Mouse (Mus musculus): ENCODE results near the gene Plekhg3.
A peak's percentile ranks its signal among the peaks of the same experiment; 100 is the strongest.

Gene Plekhg3

DNA sequence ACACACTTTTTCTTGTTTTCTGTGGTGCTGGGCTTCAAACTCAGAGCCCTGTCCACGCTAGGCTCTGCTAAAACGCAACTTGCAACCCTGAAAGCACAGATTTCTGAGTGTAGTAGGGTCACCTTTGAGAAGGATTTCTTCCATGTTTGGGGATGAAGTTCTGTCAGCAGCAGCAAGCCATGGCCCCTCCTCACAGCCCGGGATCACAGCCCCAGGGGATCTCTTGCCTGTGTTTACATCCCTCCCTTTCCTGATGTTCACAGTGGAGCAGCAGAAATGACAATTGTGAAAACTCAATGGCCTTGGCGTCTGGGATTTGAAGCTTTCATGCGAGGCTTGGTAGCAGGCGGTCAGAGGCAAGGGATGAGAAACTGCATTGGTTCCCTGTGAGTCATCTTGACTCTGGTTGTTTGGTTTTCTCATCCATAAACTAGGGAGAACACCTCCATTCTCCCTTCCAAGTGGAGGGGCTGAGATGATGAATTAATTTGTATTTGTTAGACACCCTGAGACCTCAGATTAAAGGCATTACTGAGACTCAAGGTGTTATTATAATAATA is at the start of gene Plekhg3:
Plekhg3 (plus strand) TSS at position 312 of the 560 bp plus-strand sequence.
- no peak for ATAC-seq (ENCODE audit: insufficient number of reproducible peaks, low FRiP score, low TSS enrichment)

GRCm38 (mm10) chr12:76482446-76482845 is 48.2 kb upstream of the Plekhg3 start:
- ATAC-seq (ENCODE audit: insufficient number of reproducible peaks, low FRiP score, low TSS enrichment): no peak

DNA sequence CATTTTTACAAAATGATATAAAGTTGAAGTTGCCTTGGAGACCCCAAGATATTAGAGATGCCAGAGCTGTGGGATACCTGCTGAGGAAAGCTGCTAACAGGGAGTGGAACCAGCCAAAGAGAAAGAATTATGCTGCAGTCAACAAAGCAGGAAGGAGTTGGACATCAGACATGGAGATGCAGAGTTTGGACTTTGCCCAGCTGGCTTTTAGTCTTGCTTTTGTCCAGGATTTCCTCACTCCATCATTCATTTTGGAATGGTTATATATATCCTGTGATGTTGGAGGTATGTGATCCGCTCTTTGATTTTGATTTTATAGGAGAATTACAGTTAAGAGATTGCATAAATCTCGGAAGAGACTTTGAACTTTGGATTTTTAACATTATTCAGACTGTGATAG is 47.7 kb upstream of the Plekhg3 start:
- no peak for ATAC-seq (ENCODE audit: insufficient number of reproducible peaks, low FRiP score, low TSS enrichment)

- no peak for ATAC-seq (ENCODE audit: insufficient number of reproducible peaks, low FRiP score, low TSS enrichment)
These were observed 45.8 kb upstream of the Plekhg3 start for GRCm38 (mm10) chr12:76484881-76485280.

DNA sequence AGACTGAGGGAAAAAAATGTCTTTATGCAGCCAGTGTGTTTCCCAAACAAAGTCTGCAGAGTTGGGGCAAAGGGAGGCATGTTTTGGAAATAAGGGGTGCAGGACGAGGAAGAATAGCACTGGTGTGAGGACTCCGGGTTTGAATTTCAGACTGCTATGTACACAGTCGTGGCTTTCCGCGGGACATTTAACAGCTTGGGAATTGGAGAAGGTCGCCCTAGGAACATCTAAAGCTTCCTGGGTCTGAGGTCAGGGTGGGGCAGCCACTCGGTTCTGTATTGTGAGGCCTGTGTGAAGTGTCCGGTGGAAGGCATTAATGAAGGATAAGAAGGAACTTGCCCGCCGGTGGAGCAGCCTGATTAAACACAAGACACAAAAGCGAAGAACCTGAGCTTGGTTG is 45.3 kb upstream of the Plekhg3 start:
- ATAC-seq (ENCODE audit: insufficient number of reproducible peaks, low FRiP score, low TSS enrichment): no peak

DNA sequence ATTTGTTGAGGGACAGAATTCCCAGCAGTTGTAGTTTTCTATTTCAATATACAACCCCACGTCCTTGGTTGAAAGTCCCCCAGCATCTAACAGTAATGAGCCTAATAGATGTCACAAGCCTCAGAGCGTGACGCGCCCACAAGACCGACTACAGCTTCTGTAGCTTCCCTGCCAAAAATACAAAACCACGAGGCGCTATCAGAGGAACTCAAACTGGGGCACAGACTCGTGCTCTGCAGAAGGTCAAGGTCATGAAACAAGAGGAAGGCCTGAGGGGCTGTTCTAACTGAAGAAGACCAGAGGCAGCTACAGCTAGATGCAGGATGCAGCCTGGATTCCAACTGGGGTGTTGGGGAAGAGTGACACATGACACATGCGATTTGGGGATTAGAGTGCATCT is 43.7 kb upstream of the Plekhg3 start:
- ATAC-seq (ENCODE audit: insufficient number of reproducible peaks, low FRiP score, low TSS enrichment): no peak

DNA sequence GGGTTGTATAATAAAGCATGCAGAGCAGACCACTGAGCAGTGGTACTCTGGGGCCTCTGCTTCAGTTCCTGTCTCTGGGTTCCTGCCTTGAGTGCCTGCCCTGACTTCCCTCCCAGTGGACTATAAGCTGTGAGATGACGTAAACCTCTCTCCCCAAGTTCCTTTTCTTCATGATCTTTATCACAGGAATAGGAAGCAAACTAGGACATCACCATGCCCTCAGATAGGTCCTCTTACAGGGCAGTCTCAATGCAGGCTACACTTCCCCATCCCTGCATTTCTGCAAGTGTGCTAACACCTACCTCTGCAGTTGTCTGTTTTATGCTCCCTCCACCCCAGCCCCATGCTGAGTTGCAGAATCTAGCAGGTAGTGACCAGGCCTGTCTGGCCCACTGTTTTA is 39.9 kb upstream of the Plekhg3 start:
- ATAC-seq (ENCODE audit: insufficient number of reproducible peaks, low FRiP score, low TSS enrichment): no peak

- no peak for ATAC-seq (ENCODE audit: insufficient number of reproducible peaks, low FRiP score, low TSS enrichment)
These were observed 37.2 kb upstream of the Plekhg3 start for GRCm38 (mm10) chr12:76493462-76493861.

- ATAC-seq (ENCODE audit: insufficient number of reproducible peaks, low FRiP score, low TSS enrichment): no peak
These were observed 35.3 kb upstream of the Plekhg3 start for GRCm38 (mm10) chr12:76495381-76495780.

DNA sequence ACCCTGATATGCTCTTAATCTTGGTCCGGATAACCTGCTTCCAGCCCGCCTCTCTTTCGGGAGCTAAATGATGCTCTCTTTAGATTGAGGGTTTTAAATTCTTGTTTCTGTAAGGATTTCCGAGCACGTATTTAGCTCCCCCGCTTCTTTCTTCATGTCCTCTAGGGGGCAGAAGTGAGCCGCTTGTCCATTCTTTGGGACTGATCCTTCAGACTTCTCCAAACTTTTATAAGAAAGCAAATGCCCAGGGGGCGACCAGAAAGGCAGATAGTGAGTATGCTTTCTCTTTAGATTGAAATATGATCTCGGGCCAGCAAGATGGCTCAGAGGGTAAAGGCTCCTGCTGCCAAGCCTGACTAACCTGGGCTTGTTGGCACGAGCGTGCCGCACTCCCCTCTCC is 34.4 kb upstream of the Plekhg3 start:
- ATAC-seq (ENCODE audit: insufficient number of reproducible peaks, low FRiP score, low TSS enrichment): no peak; the same call in 1 of the 2 replicates

GRCm38 (mm10) chr12:76499276-76499675 is 31.4 kb upstream of the Plekhg3 start:
- ATAC-seq (ENCODE audit: insufficient number of reproducible peaks, low FRiP score, low TSS enrichment): no peak

- no peak for ATAC-seq (ENCODE audit: insufficient number of reproducible peaks, low FRiP score, low TSS enrichment)
These were observed 30.6 kb upstream of the Plekhg3 start for GRCm38 (mm10) chr12:76500055-76500454.

GRCm38 (mm10) chr12:76500896-76501295 is 29.8 kb upstream of the Plekhg3 start:
- no peak for ATAC-seq (ENCODE audit: insufficient number of reproducible peaks, low FRiP score, low TSS enrichment)

GRCm38 (mm10) chr12:76502981-76503380 is 27.7 kb upstream of the Plekhg3 start:
- ATAC-seq (ENCODE audit: insufficient number of reproducible peaks, low FRiP score, low TSS enrichment): no peak

GRCm38 (mm10) chr12:76506522-76506921 is 24.2 kb upstream of the Plekhg3 start:
- ATAC-seq (ENCODE audit: insufficient number of reproducible peaks, low FRiP score, low TSS enrichment): 0 out of 2 replicates have a peak, but pooled peaks have one; percentile 15

DNA sequence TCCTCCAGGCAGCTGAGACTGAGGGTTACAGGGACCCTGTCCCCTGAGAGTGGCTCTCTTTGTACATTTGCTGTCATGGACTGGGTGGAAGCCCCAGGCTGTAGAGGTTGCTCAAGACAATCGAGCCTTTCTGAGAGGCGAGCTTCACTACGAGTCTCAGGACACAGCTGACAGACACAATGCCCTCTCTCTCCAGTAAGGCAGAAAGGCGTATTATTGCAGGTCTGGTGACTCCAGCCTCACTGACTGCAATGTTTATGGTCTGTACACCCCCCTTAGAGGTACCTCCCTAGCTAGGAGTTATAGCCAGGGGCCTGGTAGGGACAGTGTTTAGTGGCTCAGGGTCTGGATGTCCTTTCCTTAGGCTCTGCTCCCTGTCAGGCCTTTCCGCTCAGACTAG is 22.9 kb upstream of the Plekhg3 start:
- ATAC-seq (ENCODE audit: insufficient number of reproducible peaks, low FRiP score, low TSS enrichment): no peak

- ATAC-seq (ENCODE audit: insufficient number of reproducible peaks, low FRiP score, low TSS enrichment): no peak
These were observed 21.7 kb upstream of the Plekhg3 start for GRCm38 (mm10) chr12:76508909-76509440.

- ATAC-seq (ENCODE audit: insufficient number of reproducible peaks, low FRiP score, low TSS enrichment): peak; percentile 49; the same call in 1 of the 2 replicates
These were observed 18.0 kb upstream of the Plekhg3 start for GRCm38 (mm10) chr12:76512731-76513130.

DNA sequence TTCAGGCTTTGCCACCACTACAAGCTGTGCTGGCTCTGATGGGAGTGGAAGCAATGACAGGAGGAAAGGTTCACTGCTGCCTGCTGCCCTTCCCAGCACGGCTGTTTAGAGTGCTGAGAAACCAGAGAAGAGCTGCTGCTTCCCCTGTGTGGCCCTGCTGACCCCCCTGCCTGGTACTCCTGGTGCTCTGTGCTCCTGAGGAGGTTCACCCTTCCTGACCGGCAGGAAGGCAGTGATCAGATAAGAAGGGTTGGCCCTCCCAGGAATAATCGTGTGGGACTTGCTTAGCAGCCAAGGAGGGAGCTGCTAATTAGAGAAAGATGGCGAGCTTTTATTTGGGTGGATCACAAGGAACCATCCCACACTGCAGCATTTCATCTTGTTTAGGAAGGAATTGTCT is 15.8 kb upstream of the Plekhg3 start:
- ATAC-seq (ENCODE audit: insufficient number of reproducible peaks, low FRiP score, low TSS enrichment): no peak

DNA sequence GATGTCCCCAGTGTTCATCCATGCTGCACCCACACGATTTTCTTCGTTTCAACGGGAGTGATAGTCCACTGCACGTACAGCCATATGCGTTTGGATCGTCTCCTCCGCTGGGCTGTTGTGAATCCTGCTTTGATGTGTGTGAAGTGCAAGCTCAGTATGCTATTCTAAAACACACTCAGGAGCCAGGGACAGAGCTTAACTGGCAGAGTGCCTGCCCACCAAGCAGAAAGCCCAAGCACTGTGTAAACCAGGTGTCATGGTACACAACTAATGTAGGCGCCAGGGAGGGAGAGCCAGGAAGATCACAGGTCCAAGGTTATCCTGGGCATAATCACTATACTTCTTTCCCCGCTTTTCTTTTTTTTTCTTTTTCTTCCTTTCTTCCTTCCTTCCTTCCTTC is 12.7 kb upstream of the Plekhg3 start:
- no peak for ATAC-seq (ENCODE audit: insufficient number of reproducible peaks, low FRiP score, low TSS enrichment)

DNA sequence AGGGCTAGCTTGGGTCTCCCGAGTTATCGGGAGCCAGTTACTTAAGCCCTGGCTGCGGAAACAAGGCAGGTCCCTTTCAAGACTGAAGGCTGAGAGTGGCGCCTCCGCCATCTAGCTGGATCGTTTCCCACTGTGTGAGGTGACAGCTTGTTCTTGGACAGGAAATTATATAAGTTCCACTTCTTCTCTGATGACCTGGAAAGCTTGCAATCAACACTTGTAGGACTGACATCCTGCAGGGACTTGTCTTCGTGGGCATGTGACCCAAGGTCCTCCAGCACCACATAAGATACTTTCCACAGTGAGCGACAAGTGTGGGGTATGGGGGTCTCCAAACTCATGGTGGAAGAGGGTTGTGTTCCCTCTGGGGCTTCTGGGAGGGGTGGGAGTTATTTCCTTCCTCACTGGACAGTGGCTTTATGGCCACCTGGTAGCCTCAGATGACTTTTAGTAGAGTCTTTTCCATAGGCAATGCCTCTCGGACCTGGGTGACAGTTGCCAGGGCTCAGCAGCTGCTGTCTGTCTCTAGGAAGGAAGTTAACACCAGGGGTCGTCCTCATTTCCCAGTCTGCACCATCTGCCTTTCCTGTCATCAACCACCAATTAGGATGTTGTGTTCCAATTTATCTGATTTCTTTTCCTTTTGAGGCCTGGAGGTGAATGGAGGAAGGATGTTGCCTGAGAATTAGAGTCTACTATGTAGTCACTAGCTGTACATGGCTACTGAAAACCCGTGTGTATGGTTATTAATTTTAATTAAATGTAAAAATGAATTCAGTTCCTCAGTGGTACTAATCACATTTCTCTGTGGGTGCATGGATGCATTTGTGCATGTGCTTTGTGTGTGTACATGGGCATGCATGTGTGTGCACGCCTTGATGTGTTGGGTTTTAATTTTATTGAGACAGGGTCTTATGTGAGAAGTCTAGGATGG is 11.5 kb upstream of the Plekhg3 start:
- peak; percentile 97 for ATAC-seq (ENCODE audit: insufficient number of reproducible peaks, low FRiP score, low TSS enrichment)

All from cerebellum, adult (tissue).